Mouse (Mus musculus): Measurements from ENCODE around the gene Rtn3. TPM values are rescaled to one million over a fixed set of nuclear protein-coding genes. Genes with fewer than 3 reads are reported as not detected.
A peak's percentile ranks its signal among the peaks of the same experiment; 100 is the strongest.

The Rtn3 gene
- total RNA-seq, 1 experiment from 2014 or later = 127 TPM

- peak; percentile 83 for DNase-seq
Measured at GRCm38 (mm10) chr19:7382248-7382902, 100.7 kb downstream of the Rtn3 start.

- DNase-seq = no peak
Measured at GRCm38 (mm10) chr19:7381906-7382247, 101.2 kb downstream of the Rtn3 start.

- DNase-seq = no peak
Measured at GRCm38 (mm10) chr19:7377639-7378038, 105.4 kb downstream of the Rtn3 start.

Small RNA genes lying within 50 kb of the gene (microRNA-seq; reads per million reads assigned to microRNA genes)
- 0 to 0.38 reads per million in 2 experiments for gene Mir6991

Other genes with a start within 250 kb of the Rtn3 start
- 27.9 and 30.6 TPM in 2 replicates for gene Naa40, start 242.1 kb downstream of the Rtn3 start, total RNA-seq (2021)
- 3.4 and 4.1 TPM in 2 replicates for gene Rcor2, start 216.0 kb downstream of the Rtn3 start, total RNA-seq (2021)
- gene Mark2, start 141.4 kb downstream of the Rtn3 start, total RNA-seq (2021) = 70.0 and 85.3 TPM in 2 replicates
- gene Spindoc, start 100.3 kb downstream of the Rtn3 start, total RNA-seq (2021) = 23.8 and 30.4 TPM in 2 replicates
- 29.0 and 32.4 TPM in 2 replicates for gene 2700081O15Rik, start 65.7 kb downstream of the Rtn3 start, total RNA-seq (2021)
- gene Atl3, start 10.8 kb upstream of the Rtn3 start, total RNA-seq (2021) = 95.0 and 101 TPM in 2 replicates
- 72.9 and 79.7 TPM in 2 replicates for gene Pla2g16, start 74.2 kb upstream of the Rtn3 start, total RNA-seq (2021)
- gene Lgals12, start 123.9 kb upstream of the Rtn3 start, total RNA-seq (2021) = 15.7 and 20.8 TPM in 2 replicates
- 0.67 TPM in 1 of 2 replicates, not detected in the other for gene Hrasls5, start 129.3 kb upstream of the Rtn3 start, total RNA-seq (2021)
- gene Slc22a19, start 228.0 kb upstream of the Rtn3 start, total RNA-seq (2021) = not detected in 2 replicates